Mouse (Mus musculus) kidney, postnatal 0 days (tissue): ENCODE data around the gene Chaf1a. TPM values are rescaled to one million over a fixed set of nuclear protein-coding genes. Genes with fewer than 3 reads are reported as not detected.

Source experiments
- ATAC-seq: fragments of 200-750 bp; cut with Nextera tagmentation; replicated peaks from 2 replicates; pipeline ENCODE4 v1.8.0; 2017; ENCODE audit warnings: low read depth, moderate number of reproducible peaks, moderate TSS enrichment, moderate library complexity; ENCODE audit not compliant: low FRiP score
- DNase-seq: peaks from one replicate; pipeline ENCODE4 v3.0.0-alpha.2; 2016; ENCODE audit warnings: low spot score
- H3K27ac ChIP-seq: fragments of 300-500 bp; sonication (generic); 2 replicates; pipeline ENCODE4 v1.5.1; 2014; ENCODE audit warnings: mild to moderate bottlenecking
- H3K27me3 ChIP-seq: fragments of 300-500 bp; sonication (generic); 2 replicates; pipeline ENCODE4 v1.6.1; 2014; ENCODE audit warnings: low read length, mixed read lengths; ENCODE audit not compliant: insufficient read depth
- H3K36me3 ChIP-seq: fragments of 300-500 bp; sonication (generic); 2 replicates; pipeline ENCODE4 v1.6.1; 2014; ENCODE audit warnings: low read length, mixed read lengths; ENCODE audit not compliant: insufficient read depth
- H3K4me1 ChIP-seq: fragments of 300-500 bp; sonication (generic); replicated peaks from 2 replicates; pipeline ENCODE4 v1.6.1; 2014; ENCODE audit warnings: antibody characterized with exemption, low read length, mixed read lengths; ENCODE audit not compliant: insufficient read depth
- H3K4me2 ChIP-seq: fragments of 300-500 bp; sonication (generic); 2 replicates; pipeline ENCODE4 v1.6.1; 2014; ENCODE audit warnings: mild to moderate bottlenecking, low read length, moderate library complexity, mixed read lengths
- H3K4me3 ChIP-seq: fragments of 300-500 bp; sonication (generic); replicated peaks from 2 replicates; pipeline ENCODE4 v1.5.1; 2014; ENCODE audit warnings: low read depth, low read length
- H3K9ac ChIP-seq: fragments of 300-500 bp; sonication (generic); 2 replicates; pipeline ENCODE4 v1.6.1; 2014; ENCODE audit warnings: low read depth, low read length
- H3K9me3 ChIP-seq: fragments of 300-500 bp; sonication (generic); replicated peaks from 2 replicates; pipeline ENCODE4 v1.6.1; 2016; ENCODE audit warnings: low read length, inconsistent platforms, mixed read lengths
- CTCF ChIP-seq: IDR thresholded peaks from 2 replicates; pipeline ENCODE4 v1.5.1; 2016; ENCODE audit warnings: antibody characterized with exemption, low read depth, mild to moderate bottlenecking, moderate library complexity
- WGBS: fragments of 180-500 bp; shearing (Covaris S2); extraction: QIAGEN DNeasy Blood & Tissue Kit; methylation state at CpG from one replicate; pipeline ENCODE4 v1.1.7; 2014; 5-methylcytosine and 5-hydroxymethylcytosine counted together
- polyA plus RNA-seq: library from polyadenylated mRNA; unstranded; fragments of >200 nt; fragmentation: Nextera tagmentation; extraction: Ambion mirVana; gene quantifications from 2 replicates; pipeline ENCODE4 v1.2.1, GENCODE M21; 2015

Chaf1a gene
- polyA plus RNA-seq, 1 experiment from 2014 or later: 11.1 TPM

DNA sequence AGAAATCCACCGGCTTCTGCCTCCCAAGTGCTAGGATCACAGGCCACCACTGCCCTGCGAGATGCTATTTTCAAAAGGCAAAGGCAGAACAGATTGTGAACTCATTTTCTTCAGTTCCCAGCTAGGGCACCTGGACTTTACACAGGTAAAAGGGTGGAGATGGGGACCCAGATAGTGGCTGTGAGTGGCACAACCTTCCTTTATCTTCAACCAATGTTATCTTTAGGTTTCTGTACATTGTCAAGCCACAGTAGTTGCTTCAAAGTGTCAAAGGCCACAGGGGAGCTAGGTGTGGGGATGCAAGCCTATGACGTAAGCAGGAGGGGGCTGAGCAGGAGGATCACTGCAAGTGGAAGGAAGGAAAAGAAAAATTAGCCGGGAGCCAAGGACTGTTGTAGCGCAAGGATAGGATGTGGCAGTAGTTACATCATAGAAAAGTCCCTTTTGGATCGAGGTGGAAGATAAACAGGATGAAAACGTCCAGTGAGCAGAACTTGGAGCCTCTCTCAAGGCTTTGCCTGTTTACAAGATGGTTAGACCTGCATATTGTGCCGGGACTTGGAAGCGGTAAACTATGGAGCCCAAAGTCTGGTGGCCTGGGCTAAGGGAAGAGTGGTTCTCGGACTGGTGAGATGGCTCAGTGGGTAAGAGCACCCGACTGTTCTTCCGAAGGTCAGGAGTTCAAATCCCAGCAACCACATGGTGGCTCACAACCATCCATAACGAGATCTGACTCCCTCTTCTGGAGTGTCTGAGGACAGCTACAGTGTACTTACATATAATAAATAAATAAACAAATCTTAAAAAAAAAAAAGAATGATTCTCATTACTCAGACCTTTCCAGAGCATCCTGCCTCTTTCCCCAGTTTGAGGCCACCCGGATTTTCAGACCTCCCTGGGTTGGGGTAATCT is 32.5 kb upstream of the Chaf1a start:
- H3K4me2 ChIP-seq: peak overlapping the region; percentile 99
- peak overlapping the region; percentile 72 for H3K4me3 ChIP-seq
- H3K27me3 ChIP-seq: no peaks in the 10 kb centered on the region
- H3K27ac ChIP-seq: peak overlapping the region; percentile 88
- no peaks in the 10 kb centered on the region for H3K9me3 ChIP-seq
- WGBS: 26% methylated on average over 13 of the region's 14 CpGs
- H3K36me3 ChIP-seq: no peaks in the 10 kb centered on the region
- peak; percentile 24 for DNase-seq
- H3K4me1 ChIP-seq: peaks cover 15% of the 10 kb centered on the region
- H3K9ac ChIP-seq: peak overlapping the region; percentile 28; the same call in 1 of the 2 replicates
- TF ChIP-seq CTCF: peak; percentile 26; the same call in 1 of the 2 replicates
- peak; percentile 30 for ATAC-seq

DNA sequence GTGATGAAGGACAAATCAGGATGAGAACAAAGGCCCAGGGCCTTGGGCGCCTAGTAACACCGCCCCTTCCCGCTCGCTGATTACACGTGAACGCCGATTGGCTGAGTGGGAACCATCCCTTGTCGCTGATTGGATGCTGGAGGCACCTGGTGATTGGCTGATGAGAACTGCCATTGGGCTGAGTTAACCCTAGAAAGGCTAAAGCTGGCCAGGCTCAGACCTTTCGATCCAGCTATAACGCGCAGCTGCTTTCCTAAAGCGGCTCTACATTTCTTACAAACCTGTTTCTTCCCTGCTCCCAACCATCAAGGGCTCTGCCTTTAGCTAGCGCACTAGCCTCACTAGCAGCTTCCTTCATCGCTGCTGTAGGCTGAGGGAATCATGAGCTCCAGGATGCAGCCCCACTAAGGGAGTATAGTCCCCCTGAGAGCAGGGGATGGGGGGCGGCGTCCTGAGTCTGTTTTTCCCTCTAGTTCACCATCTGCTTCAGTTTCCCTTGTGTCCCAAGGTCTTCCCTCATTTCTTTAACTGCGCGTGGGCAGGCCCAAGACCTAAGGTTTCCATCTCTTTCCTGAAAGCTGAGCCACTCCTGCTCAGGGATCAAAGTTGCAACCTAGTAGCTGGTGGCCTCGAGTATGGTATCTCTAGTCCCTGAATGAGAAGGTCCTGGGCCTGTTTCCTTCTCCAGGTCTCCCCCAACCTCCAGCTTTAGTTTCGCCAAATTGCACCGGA is 31.7 kb upstream of the Chaf1a start:
- peak; percentile 92 for ATAC-seq
- no peak for TF ChIP-seq CTCF
- no peaks in the 10 kb centered on the region for H3K27me3 ChIP-seq
- no peaks in the 10 kb centered on the region for H3K9me3 ChIP-seq
- H3K4me1 ChIP-seq: peaks cover 15% of the 10 kb centered on the region
- WGBS: under 1% methylated on average over 21 of the region's 21 CpGs
- peak overlapping the region; percentile 69 for H3K9ac ChIP-seq
- no peaks in the 10 kb centered on the region for H3K36me3 ChIP-seq
- peak; percentile 99 for DNase-seq
- H3K27ac ChIP-seq: peak overlapping the region; percentile 88
- peak overlapping the region; percentile 99 for H3K4me2 ChIP-seq
- peak overlapping the region; percentile 72 for H3K4me3 ChIP-seq

DNA sequence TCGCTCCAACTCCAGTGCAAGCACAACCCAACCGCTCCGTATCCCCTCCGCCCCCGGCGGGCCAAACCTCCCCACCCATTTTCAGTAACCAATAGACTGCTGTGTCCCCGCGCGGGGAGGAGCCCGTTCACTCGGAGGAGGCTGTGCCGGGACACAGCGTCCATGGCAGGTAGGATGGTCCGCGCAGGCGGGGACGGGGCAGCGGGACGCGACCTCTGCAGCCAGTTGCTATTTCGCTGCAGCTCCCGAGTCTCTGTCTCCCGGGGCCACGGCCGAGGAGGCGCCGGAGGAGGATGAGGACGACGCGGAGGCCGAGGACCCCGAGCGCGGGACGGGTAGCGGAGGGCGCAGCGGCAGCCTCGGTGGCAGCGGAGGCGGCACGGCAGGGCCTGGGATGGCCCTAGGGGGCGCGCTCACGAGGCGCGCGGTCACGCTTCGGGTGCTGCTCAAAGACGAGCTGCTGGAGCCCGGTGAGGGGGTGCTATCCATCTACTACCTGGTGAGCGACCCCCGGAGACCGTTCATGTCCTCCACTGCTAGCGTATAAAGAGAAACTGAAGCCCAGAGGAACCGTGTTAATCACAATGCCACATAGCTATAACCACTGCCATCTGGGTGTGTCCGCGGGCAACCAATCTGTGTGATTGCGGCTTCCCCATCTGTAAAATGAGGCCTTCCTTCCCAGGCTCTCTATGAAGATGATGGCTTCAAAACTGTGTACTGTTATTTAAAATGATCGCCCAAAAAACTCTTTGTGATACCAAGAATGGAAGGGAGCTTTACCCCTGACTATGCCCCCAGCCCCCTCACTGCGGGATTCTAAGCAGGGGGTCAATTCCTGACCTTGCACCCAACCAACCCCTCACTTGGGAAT is 30.9 kb upstream of the Chaf1a start:
- DNase-seq (peak; percentile 97), ATAC-seq (peak; percentile 87)
- Histone ChIP-seq H3K4me3 (peak overlapping the region; percentile 72), H3K9ac (peak overlapping the region; percentile 69), H3K4me1 (peaks cover 15% of the 10 kb centered on the region), H3K9me3 (no peaks in the 10 kb centered on the region), H3K36me3 (no peaks in the 10 kb centered on the region), H3K27me3 (no peaks in the 10 kb centered on the region), H3K4me2 (peak overlapping the region; percentile 99), H3K27ac (peak overlapping the region; percentile 88; the same call in 1 of the 2 replicates)
- TF ChIP-seq CTCF: peak; percentile 58
- under 1% methylated on average over 62 of the region's 62 CpGs for WGBS

DNA sequence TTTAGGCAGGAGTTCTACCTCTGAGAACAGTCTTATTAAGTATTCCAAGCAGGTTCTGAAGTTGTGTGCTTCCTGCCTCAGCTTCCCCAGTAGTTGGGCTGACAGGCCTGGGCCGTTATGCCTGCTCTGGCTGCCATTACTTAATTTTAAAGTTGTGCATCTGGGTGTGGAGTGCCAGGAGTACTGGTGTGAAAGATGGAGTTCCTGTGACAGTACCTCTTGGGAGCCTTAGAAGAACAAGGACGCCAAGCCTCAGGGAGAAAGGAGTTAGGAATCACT is 30.3 kb upstream of the Chaf1a start:
- Histone ChIP-seq H3K27me3 (no peaks in the 10 kb centered on the region), H3K4me1 (peaks cover 15% of the 10 kb centered on the region), H3K9ac (peak overlapping the region; percentile 69; the same call in 1 of the 2 replicates), H3K36me3 (peaks cover 2% of the 10 kb centered on the region; the same call in 1 of the 2 replicates), H3K4me2 (peak overlapping the region; percentile 99), H3K9me3 (no peaks in the 10 kb centered on the region), H3K27ac (0 out of 2 replicates have a peak overlapping the region, but pooled peaks have one; percentile 5), H3K4me3 (peak overlapping the region; percentile 72)
- TF ChIP-seq CTCF: no peak
- no peak for DNase-seq
- WGBS: 33% methylated on average over 2 of the region's 2 CpGs
- no peak for ATAC-seq

DNA sequence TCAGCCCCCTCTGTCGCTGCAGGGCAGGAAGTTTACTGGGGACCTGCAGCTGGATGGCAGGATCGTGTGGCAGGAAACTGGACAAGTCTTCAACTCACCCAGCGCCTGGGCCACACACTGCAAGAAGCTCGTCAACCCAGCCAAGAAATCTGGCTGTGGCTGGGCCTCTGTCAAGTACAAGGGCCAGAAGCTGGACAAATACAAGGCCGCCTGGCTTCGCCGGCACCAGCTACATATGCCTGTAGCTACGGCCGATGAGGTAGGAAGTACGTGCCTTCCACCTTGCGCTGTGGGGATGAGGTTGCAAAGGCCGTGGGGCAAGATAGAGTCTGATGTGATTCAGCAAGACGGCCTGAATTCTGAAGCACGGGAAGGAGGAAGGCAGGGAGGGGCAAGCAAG is 30.0 kb upstream of the Chaf1a start:
- Histone ChIP-seq H3K36me3 (peaks cover 6% of the 10 kb centered on the region; the same call in 1 of the 2 replicates), H3K9ac (peak overlapping the region; percentile 69; the same call in 1 of the 2 replicates), H3K4me3 (0 out of 2 replicates have a peak overlapping the region, but pooled peaks have one; percentile 72), H3K27ac (peak overlapping the region; percentile 5; the same call in 1 of the 2 replicates), H3K9me3 (no peaks in the 10 kb centered on the region), H3K27me3 (no peaks in the 10 kb centered on the region), H3K4me2 (peak overlapping the region; percentile 99), H3K4me1 (peaks cover 15% of the 10 kb centered on the region)
- TF ChIP-seq CTCF: no peak
- no peak for DNase-seq
- ATAC-seq: no peak
- WGBS: 61% methylated on average over 14 of the region's 14 CpGs
